22 mouse cellular contexts compared by ENCODE assay signal in genomic region chr6:128279608-128280007, GRCm38 (mm10). TPM values are rescaled to one million over a fixed set of nuclear protein-coding genes. Genes with fewer than 3 reads are reported as not detected.
DNase-seq lines count a peak whose midpoint lies in the region; ATAC-seq lines count a peak whose summit lies in the region.
"Had no signal": no experiment of that assay in that cellular context is flagged by ENCODE, and none has a peak within 500 bp of the region (broad histone marks: within the 10 kb centered on the region; RNA-seq: fewer than 3 reads in every experiment).

No protein-coding gene starts in this region.

- no peak overlapping the region for H3K4me3 ChIP-seq in kidney, embryonic 15.5 days (replicated peaks)
- H3K4me3 ChIP-seq in limb, embryonic 13.5 days: no peak overlapping the region
- no peak overlapping the region for H3K4me3 ChIP-seq in heart, embryonic 10.5 days
- H3K4me3 ChIP-seq: embryonic facial prominence, embryonic 10.5 days; forebrain, embryonic 13.5 days; heart, embryonic 13.5 days; megakaryocyte, embryonic 14.5 days; neural tube, embryonic 12.5 days had no signal

- H3K4me1 ChIP-seq in kidney, embryonic 15.5 days: peaks cover 28% of the 10 kb centered on the region
- H3K4me1 ChIP-seq in limb, embryonic 13.5 days: peaks cover 23% of the 10 kb centered on the region
- peaks cover 26% of the 10 kb centered on the region for H3K4me1 ChIP-seq in heart, embryonic 10.5 days
- H3K4me1 ChIP-seq: megakaryocyte, embryonic 14.5 days; neural tube, embryonic 12.5 days had no signal

- no peaks in the 10 kb centered on the region for H3K27me3 ChIP-seq in kidney, embryonic 15.5 days
- no peaks in the 10 kb centered on the region for H3K27me3 ChIP-seq in limb, embryonic 13.5 days
- H3K27me3 ChIP-seq in heart, embryonic 10.5 days (ENCODE audit: insufficient read depth, poor library complexity, severe bottlenecking): no peaks in the 10 kb centered on the region
- H3K27me3 ChIP-seq: heart, embryonic 13.5 days; neural tube, embryonic 12.5 days had no signal

- DNase-seq in kidney, adult 18-20 months: no peak
- DNase-seq in 3T3-L1 (ENCODE audit: low read depth, low spot score) (peak; percentile 47), NIH3T3 (ENCODE audit: low read depth) (peak; percentile 48), MN1 (ENCODE audit: low spot score) (no peak)
- DNase-seq in left cerebral cortex, adult 18-20 months (ENCODE audit: low spot score in 2 of 2): no peak
- DNase-seq in heart, embryonic 10.5 days (ENCODE audit: low spot score): no peak
- DNase-seq: adrenal gland, postnatal 25 days; B cell, adult 2 months; cerebellum, adult 11-12 months; cerebellum, postnatal 14 days; liver, postnatal 0 days; thymus, postnatal 4 days had no signal

- WGBS in kidney, embryonic 15.5 days: 9% methylated on average over 5 of the region's 5 CpGs
- 17% methylated on average over 5 of the region's 5 CpGs for WGBS in limb, embryonic 13.5 days
- WGBS in heart, embryonic 10.5 days: 55% methylated on average over 5 of the region's 5 CpGs

- ATAC-seq in kidney, embryonic 15.5 days (replicated peaks; ENCODE audit: low FRiP score): peak; percentile 77
- ATAC-seq in limb, embryonic 13.5 days (ENCODE audit: low FRiP score, low read depth): peak; percentile 50
- ATAC-seq: forebrain, embryonic 13.5 days; liver, postnatal 0 days; midbrain, embryonic 16.5 days had no signal

- H3K36me3 ChIP-seq in kidney, embryonic 15.5 days: no peaks in the 10 kb centered on the region
- no peaks in the 10 kb centered on the region for H3K36me3 ChIP-seq in limb, embryonic 13.5 days
- H3K36me3 ChIP-seq in heart, embryonic 10.5 days: no peaks in the 10 kb centered on the region
- H3K36me3 ChIP-seq: embryonic facial prominence, embryonic 10.5 days; heart, embryonic 13.5 days; neural tube, embryonic 12.5 days had no signal

- H3K9me3 ChIP-seq in kidney, embryonic 15.5 days (replicated peaks): no peaks in the 10 kb centered on the region
- no peaks in the 10 kb centered on the region for H3K9me3 ChIP-seq in limb, embryonic 13.5 days
- no peaks in the 10 kb centered on the region for H3K9me3 ChIP-seq in heart, embryonic 10.5 days
- H3K9me3 ChIP-seq: embryonic facial prominence, embryonic 10.5 days; forebrain, embryonic 13.5 days; heart, embryonic 13.5 days; neural tube, embryonic 12.5 days had no signal

- H3K27ac ChIP-seq in kidney, embryonic 15.5 days: no peak overlapping the region
- H3K27ac ChIP-seq in limb, embryonic 13.5 days: no peak overlapping the region; the same call in 1 of the 2 replicates
- H3K27ac ChIP-seq in heart, embryonic 10.5 days: no peak overlapping the region
- H3K27ac ChIP-seq: forebrain, embryonic 13.5 days; heart, embryonic 13.5 days; hindbrain, embryonic 14.5 days; neural tube, embryonic 12.5 days had no signal

- no peak overlapping the region for H3K4me2 ChIP-seq in kidney, embryonic 15.5 days
- H3K4me2 ChIP-seq in limb, embryonic 13.5 days (replicated peaks): no peak overlapping the region
- H3K4me2 ChIP-seq: forebrain, embryonic 13.5 days; heart, embryonic 13.5 days; hindbrain, embryonic 14.5 days; neural tube, embryonic 12.5 days had no signal

- no peak overlapping the region for H3K9ac ChIP-seq in kidney, embryonic 15.5 days
- H3K9ac ChIP-seq in limb, embryonic 13.5 days: no peak overlapping the region
- H3K9ac ChIP-seq: forebrain, embryonic 13.5 days; heart, embryonic 13.5 days; hindbrain, embryonic 14.5 days; liver, postnatal 0 days; neural tube, embryonic 12.5 days had no signal

RNA-seq across cellular contexts. Expression of gene Tead4, which starts 21.0 kb away (rescaled TPM):
- 2.5 and 3.5 TPM in 2 replicates for polyA plus RNA-seq in kidney, embryonic 15.5 days (2015; fragmentation: Nextera tagmentation; extraction: Ambion mirVana)
- polyA plus RNA-seq in limb, embryonic 13.5 days (2015; fragmentation: Nextera tagmentation; extraction: Ambion mirVana): 4.2 and 5.4 TPM in 2 replicates
- total RNA-seq in left cerebral cortex, adult 18-20 months (2021): 1 to 10 TPM in 1 of 2 experiments, under 1 TPM in 1; 0.56 to 1.9 TPM
- 4.2 and 4.9 TPM in 2 replicates for polyA plus RNA-seq in heart, embryonic 10.5 days (2016; fragmentation: Nextera tagmentation; extraction: Ambion mirVana)
- total RNA-seq: granulocyte monocyte progenitor cell, adult 5-6 weeks had no signal

Comparison
In these comparisons a context has a peak if more than half of its experiments do, and no peak if none do; other contexts are left out.
1. DNase-seq: peak in 3T3-L1 (single experiment) and NIH3T3 (single experiment); none in kidney, adult 18-20 months (single experiment), left cerebral cortex, adult 18-20 months (0 of 2), heart, embryonic 10.5 days (single experiment) and MN1 (single experiment).